Mouse (Mus musculus): ENCODE measurements around the gene Zfp42. TPM values are rescaled to one million over a fixed set of nuclear protein-coding genes. Genes with fewer than 3 reads are reported as not detected.

Gene Zfp42
- total RNA-seq, 2 experiments from 2014 or later, result not detected

GRCm38 (mm10) chr8:43257886-43258285 lies 48.9 kb downstream of the Zfp42 start:
- no peak for ATAC-seq (replicated peaks; ENCODE audit: poor library complexity, severe bottlenecking)

- no peak for ATAC-seq (replicated peaks; ENCODE audit: poor library complexity, severe bottlenecking)
Measured at GRCm38 (mm10) chr8:43255695-43256094, 51.1 kb downstream of the Zfp42 start.

GRCm38 (mm10) chr8:43251653-43252052 lies 55.1 kb downstream of the Zfp42 start:
- no peak for ATAC-seq (replicated peaks; ENCODE audit: poor library complexity, severe bottlenecking)

GRCm38 (mm10) chr8:43248707-43249106 lies 58.1 kb downstream of the Zfp42 start:
- no peak for ATAC-seq (replicated peaks; ENCODE audit: poor library complexity, severe bottlenecking)

Other genes with a start within 250 kb of the Zfp42 start
- gene Triml1, start 165.5 kb downstream of the Zfp42 start, total RNA-seq (2014; fragmentation: Nextera tagmentation), result not detected in 2 replicates
- not detected in 2 replicates for gene Triml1, start 165.5 kb downstream of the Zfp42 start, total RNA-seq (2017)
- not detected in 2 replicates for gene Triml2, start 126.4 kb downstream of the Zfp42 start, total RNA-seq (2014; fragmentation: Nextera tagmentation)
- not detected in 2 replicates for gene Triml2, start 126.4 kb downstream of the Zfp42 start, total RNA-seq (2017)
- gene Adam26b, start 221.1 kb upstream of the Zfp42 start, total RNA-seq (2014; fragmentation: Nextera tagmentation), result not detected in 2 replicates
- not detected in 2 replicates for gene Adam26b, start 221.1 kb upstream of the Zfp42 start, total RNA-seq (2017)